ENCODE assay signal across 9 mouse cellular contexts in the genomic region with DNA sequence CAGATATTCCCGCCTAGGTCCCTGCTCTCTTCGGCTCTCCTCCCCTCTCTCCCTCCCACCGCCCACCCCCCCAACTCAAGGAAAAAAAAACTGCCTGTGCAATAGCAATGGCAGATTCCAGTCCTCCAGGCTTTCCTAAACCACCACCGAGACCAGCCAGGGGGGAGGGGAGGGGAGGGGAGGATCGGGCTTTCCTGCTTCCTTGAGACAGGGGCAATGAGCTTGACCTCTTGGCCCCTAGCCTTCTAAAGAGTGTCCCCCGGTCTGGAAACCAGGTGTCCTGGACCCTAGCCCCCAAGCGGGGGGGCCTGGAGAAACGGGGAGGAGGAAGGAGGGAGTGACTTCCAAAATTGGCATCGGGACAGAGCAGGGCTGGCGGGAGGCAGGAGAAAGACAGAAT. TPM values are rescaled to one million over a fixed set of nuclear protein-coding genes. Genes with fewer than 3 reads are reported as not detected.
DNase-seq lines count a peak whose midpoint lies in the region; ATAC-seq lines count a peak whose summit lies in the region.
"Had no signal": no experiment of that assay in that cellular context is flagged by ENCODE, and none has a peak within 500 bp of the region (broad histone marks: within the 10 kb centered on the region; RNA-seq: fewer than 3 reads in every experiment).

No protein-coding gene starts in this region.

- H3K4me2 ChIP-seq in embryonic facial prominence, embryonic 12.5 days (replicated peaks): peak overlapping the region; percentile 60
- H3K4me2 ChIP-seq in liver, embryonic 11.5 days: peak overlapping the region; percentile 60

- H3K4me3 ChIP-seq in embryonic facial prominence, embryonic 12.5 days: peak overlapping the region; percentile 41
- peak overlapping the region; percentile 35 for H3K4me3 ChIP-seq in liver, embryonic 11.5 days (ENCODE audit: low read depth, low read length)

- WGBS in embryonic facial prominence, embryonic 12.5 days: 5% methylated on average over 8 of the region's 10 CpGs
- 18% methylated on average over 10 of the region's 10 CpGs for WGBS in liver, embryonic 11.5 days

- H3K4me1 ChIP-seq in embryonic facial prominence, embryonic 12.5 days: peaks cover 23% of the 10 kb centered on the region
- H3K4me1 ChIP-seq in liver, embryonic 11.5 days (replicated peaks; ENCODE audit: control insufficient read depth, insufficient read depth, low read length): peaks cover 43% of the 10 kb centered on the region

- peaks cover 28% of the 10 kb centered on the region for H3K27me3 ChIP-seq in embryonic facial prominence, embryonic 12.5 days
- peaks cover 28% of the 10 kb centered on the region for H3K27me3 ChIP-seq in liver, embryonic 11.5 days (replicated peaks; ENCODE audit: control insufficient read depth, insufficient read depth, low read length)

- H3K9ac ChIP-seq in embryonic facial prominence, embryonic 12.5 days: peak overlapping the region; percentile 62
- H3K9ac ChIP-seq in liver, embryonic 11.5 days (ENCODE audit: low read depth, low read length): peak overlapping the region; percentile 56; the same call in 1 of the 2 replicates

- DNase-seq in kidney, adult 18-20 months: peak; percentile 64
- DNase-seq in kidney, adult 11 months: no peak
- peak; percentile 76 for DNase-seq in Muller cell, postnatal 12 days (ENCODE audit: inconsistent ontology term)
- DNase-seq in heart, postnatal 4 days: peak; percentile 67
- peak; percentile 58 for DNase-seq in liver, embryonic 11.5 days (ENCODE audit: low spot score)
- peak; percentile 89 for DNase-seq in retina, postnatal 1 day

- no peak for ATAC-seq in embryonic facial prominence, embryonic 12.5 days (ENCODE audit: insufficient number of reproducible peaks, insufficient read depth, low FRiP score, low TSS enrichment)
- ATAC-seq in liver, embryonic 11.5 days (replicated peaks; ENCODE audit: low FRiP score): no peak
- ATAC-seq in megakaryocyte progenitor cell, adult 5-6 weeks (replicated peaks; ENCODE audit: poor library complexity): no peak
- ATAC-seq: Patski had no signal

- peaks cover 19% of the 10 kb centered on the region for H3K36me3 ChIP-seq in embryonic facial prominence, embryonic 12.5 days
- peaks cover 7% of the 10 kb centered on the region; the same call in 1 of the 2 replicates for H3K36me3 ChIP-seq in liver, embryonic 11.5 days (ENCODE audit: control insufficient read depth, insufficient read depth, low read length)

- H3K9me3 ChIP-seq in embryonic facial prominence, embryonic 12.5 days: no peaks in the 10 kb centered on the region
- no peaks in the 10 kb centered on the region for H3K9me3 ChIP-seq in liver, embryonic 11.5 days (ENCODE audit: control insufficient read depth, low read length)

- H3K27ac ChIP-seq in embryonic facial prominence, embryonic 12.5 days: no peak overlapping the region
- H3K27ac ChIP-seq in liver, embryonic 11.5 days (ENCODE audit: low read depth, low read length): no peak overlapping the region

RNA-seq across cellular contexts. Expression of gene Bcl6b, which starts 2.9 kb away (rescaled TPM):
- polyA plus RNA-seq in embryonic facial prominence, embryonic 12.5 days (2016; fragmentation: Nextera tagmentation; extraction: Ambion mirVana): 10.7 and 10.8 TPM in 2 replicates
- 10 to 100 TPM; 47.0 to 53.6 TPM for total RNA-seq in heart, postnatal 4 days (2021)
- polyA plus RNA-seq in liver, embryonic 11.5 days (2014; fragmentation: Nextera tagmentation; extraction: Ambion mirVana): 6.8 and 7.3 TPM in 2 replicates
- 0.17 TPM in 1 of 2 replicates, not detected in the other for total RNA-seq in megakaryocyte progenitor cell, adult 5-6 weeks (2015)
- total RNA-seq in megakaryocyte progenitor cell, adult 5-6 weeks (2017): not detected in 2 replicates
- polyA plus RNA-seq: Patski had no signal

RNA-seq across cellular contexts. Expression of gene 0610010K14Rik, which starts 5.2 kb away (rescaled TPM):
- polyA plus RNA-seq in embryonic facial prominence, embryonic 12.5 days (2016; fragmentation: Nextera tagmentation; extraction: Ambion mirVana): 193 and 202 TPM in 2 replicates
- 10 to 100 TPM; 72.3 to 79.4 TPM for total RNA-seq in heart, postnatal 4 days (2021)
- 138 and 140 TPM in 2 replicates for polyA plus RNA-seq in liver, embryonic 11.5 days (2014; fragmentation: Nextera tagmentation; extraction: Ambion mirVana)
- total RNA-seq in megakaryocyte progenitor cell, adult 5-6 weeks (2015): 73.4 and 77.3 TPM in 2 replicates
- total RNA-seq in megakaryocyte progenitor cell, adult 5-6 weeks (2017): 24.4 and 31.2 TPM in 2 replicates

RNA-seq across cellular contexts. Expression of gene Gm21988, which starts 7.1 kb away (rescaled TPM):
- 9.9 and 13.2 TPM in 2 replicates for polyA plus RNA-seq in embryonic facial prominence, embryonic 12.5 days (2016; fragmentation: Nextera tagmentation; extraction: Ambion mirVana)
- 1 to 10 TPM; 2.4 to 2.6 TPM for total RNA-seq in heart, postnatal 4 days (2021)
- polyA plus RNA-seq in liver, embryonic 11.5 days (2014; fragmentation: Nextera tagmentation; extraction: Ambion mirVana): 7.6 and 9.6 TPM in 2 replicates
- 3.4 and 4.1 TPM in 2 replicates for total RNA-seq in megakaryocyte progenitor cell, adult 5-6 weeks (2015)
- total RNA-seq in megakaryocyte progenitor cell, adult 5-6 weeks (2017): 0.10 and 2.4 TPM in 2 replicates

RNA-seq across cellular contexts. Expression of gene Rnasek, which starts 7.1 kb away (rescaled TPM):
- polyA plus RNA-seq in embryonic facial prominence, embryonic 12.5 days (2016; fragmentation: Nextera tagmentation; extraction: Ambion mirVana): 136 and 148 TPM in 2 replicates
- total RNA-seq in heart, postnatal 4 days (2021): 10 to 100 TPM; 95.8 to 96.1 TPM
- polyA plus RNA-seq in liver, embryonic 11.5 days (2014; fragmentation: Nextera tagmentation; extraction: Ambion mirVana): 184 and 188 TPM in 2 replicates
- total RNA-seq in megakaryocyte progenitor cell, adult 5-6 weeks (2015): 134 and 151 TPM in 2 replicates
- total RNA-seq in megakaryocyte progenitor cell, adult 5-6 weeks (2017): 19.3 and 29.4 TPM in 2 replicates

RNA-seq across cellular contexts. Expression of gene Slc16a13, which starts 11.7 kb away (rescaled TPM):
- 12.8 and 13.3 TPM in 2 replicates for polyA plus RNA-seq in embryonic facial prominence, embryonic 12.5 days (2016; fragmentation: Nextera tagmentation; extraction: Ambion mirVana)
- total RNA-seq in heart, postnatal 4 days (2021): 1 to 10 TPM; 6.3 to 6.5 TPM
- polyA plus RNA-seq in liver, embryonic 11.5 days (2014; fragmentation: Nextera tagmentation; extraction: Ambion mirVana): 9.1 and 10.1 TPM in 2 replicates
- 4.4 and 7.0 TPM in 2 replicates for total RNA-seq in megakaryocyte progenitor cell, adult 5-6 weeks (2015)
- 2.5 and 4.6 TPM in 2 replicates for total RNA-seq in megakaryocyte progenitor cell, adult 5-6 weeks (2017)

Comparison
In these comparisons a context has a peak if more than half of its experiments do, and no peak if none do; other contexts are left out.
1. RNA of gene Bcl6b, which starts 2.9 kb away (total RNA-seq): 47.0 to 53.6 TPM in heart, postnatal 4 days; 0.17 TPM in megakaryocyte progenitor cell, adult 5-6 weeks; every median in the first group is over 10 times any median in the second.